Mouse (Mus musculus): ENCODE results near the gene Rpp25.
A peak's percentile ranks its signal among the peaks of the same experiment; 100 is the strongest.

GRCm38 (mm10) chr9:57504381-57504700, 515 bp downstream of the Rpp25 start:
- 0 out of 2 replicates have a peak, but pooled peaks have one; percentile 32 for TF ChIP-seq CTCF (IDR thresholded peaks at IDR 0.05; ENCODE audit: borderline replicate concordance, control insufficient read depth, extremely low read depth, insufficient read depth, low read length, poor library complexity)
- TF ChIP-seq POLR2A (IDR thresholded peaks at IDR 0.05; ENCODE audit: control insufficient read depth, extremely low read depth, insufficient read depth, low read length, poor library complexity) = no peak

All from thymus, adult 2 months (tissue).